Mouse (Mus musculus): Measurements from ENCODE around the gene Rsph6a. TPM values are rescaled to one million over a fixed set of nuclear protein-coding genes. Genes with fewer than 3 reads are reported as not detected.

Gene Rsph6a
- polyA plus RNA-seq, 1 experiment from 2014 or later: not detected

- TF ChIP-seq CTCF (IDR thresholded peaks at IDR 0.05; ENCODE audit: low read depth): no peak
- H3K4me1 ChIP-seq (ENCODE audit: insufficient read depth): no peaks in the 10 kb centered on the region
- H3K9ac ChIP-seq: no peak overlapping the region
- peaks cover 50% of the 10 kb centered on the region for H3K36me3 ChIP-seq (ENCODE audit: insufficient read depth)
- no peak overlapping the region for H3K27ac ChIP-seq (ENCODE audit: low read depth)
- ATAC-seq (ENCODE audit: insufficient read depth) (peak; percentile 4; the same call in 1 of the 2 replicates), DNase-seq (no peak)
- no peak overlapping the region for H3K4me2 ChIP-seq
- 72% methylated on average over 9 of the region's 9 CpGs for WGBS
- H3K27me3 ChIP-seq (ENCODE audit: insufficient read depth, low read length): no peaks in the 10 kb centered on the region
- H3K4me3 ChIP-seq (ENCODE audit: low read depth, low read length): no peak overlapping the region
- H3K9me3 ChIP-seq (ENCODE audit: low read depth, low read length): no peaks in the 10 kb centered on the region
Measured at GRCm38 (mm10) chr7:19054777-19055076, 237 bp downstream of the Rsph6a start.

GRCm38 (mm10) chr7:19055108-19055507, 618 bp downstream of the Rsph6a start:
- H3K9ac ChIP-seq: no peak overlapping the region
- 89% methylated on average over 8 of the region's 8 CpGs for WGBS
- H3K4me2 ChIP-seq: no peak overlapping the region
- no peak for ATAC-seq (ENCODE audit: insufficient read depth)
- no peak for TF ChIP-seq CTCF (IDR thresholded peaks at IDR 0.05; ENCODE audit: low read depth)
- no peaks in the 10 kb centered on the region for H3K27me3 ChIP-seq (ENCODE audit: insufficient read depth, low read length)
- DNase-seq: no peak
- H3K36me3 ChIP-seq (ENCODE audit: insufficient read depth): peaks cover 46% of the 10 kb centered on the region
- H3K27ac ChIP-seq (ENCODE audit: low read depth): no peak overlapping the region
- no peaks in the 10 kb centered on the region for H3K4me1 ChIP-seq (ENCODE audit: insufficient read depth)
- H3K9me3 ChIP-seq (ENCODE audit: low read depth, low read length): no peaks in the 10 kb centered on the region
- H3K4me3 ChIP-seq (ENCODE audit: low read depth, low read length): no peak overlapping the region

GRCm38 (mm10) chr7:19057405-19057804, 2.9 kb downstream of the Rsph6a start:
- no peak overlapping the region for H3K9ac ChIP-seq
- no peak overlapping the region for H3K4me2 ChIP-seq
- H3K9me3 ChIP-seq (ENCODE audit: low read depth, low read length): no peaks in the 10 kb centered on the region
- H3K4me1 ChIP-seq (ENCODE audit: insufficient read depth): no peaks in the 10 kb centered on the region
- no peak for TF ChIP-seq CTCF (IDR thresholded peaks at IDR 0.05; ENCODE audit: low read depth)
- no peak overlapping the region for H3K27ac ChIP-seq (ENCODE audit: low read depth)
- 71% methylated on average over 10 of the region's 10 CpGs for WGBS
- H3K36me3 ChIP-seq (ENCODE audit: insufficient read depth): peaks cover 25% of the 10 kb centered on the region; the same call in 1 of the 2 replicates
- H3K27me3 ChIP-seq (ENCODE audit: insufficient read depth, low read length): no peaks in the 10 kb centered on the region
- ATAC-seq (ENCODE audit: insufficient read depth): no peak
- no peak overlapping the region for H3K4me3 ChIP-seq (ENCODE audit: low read depth, low read length)
- DNase-seq: no peak

- ATAC-seq (ENCODE audit: insufficient read depth) (no peak), DNase-seq (no peak)
- peaks cover 33% of the 10 kb centered on the region for H3K27me3 ChIP-seq (ENCODE audit: insufficient read depth, low read length)
- H3K9me3 ChIP-seq (ENCODE audit: low read depth, low read length): no peaks in the 10 kb centered on the region
- H3K4me1 ChIP-seq (ENCODE audit: insufficient read depth): no peaks in the 10 kb centered on the region
- 40% methylated on average over 13 of the region's 13 CpGs for WGBS
- no peak overlapping the region for H3K9ac ChIP-seq
- H3K36me3 ChIP-seq (ENCODE audit: insufficient read depth): no peaks in the 10 kb centered on the region
- no peak overlapping the region for H3K4me3 ChIP-seq (ENCODE audit: low read depth, low read length)
- H3K4me2 ChIP-seq: 0 out of 2 replicates have a peak overlapping the region, but pooled peaks have one; percentile 12
- no peak for TF ChIP-seq CTCF (IDR thresholded peaks at IDR 0.05; ENCODE audit: low read depth)
- no peak overlapping the region for H3K27ac ChIP-seq (ENCODE audit: low read depth)
Measured at GRCm38 (mm10) chr7:19065896-19066295, 11.4 kb downstream of the Rsph6a start.

DNA sequence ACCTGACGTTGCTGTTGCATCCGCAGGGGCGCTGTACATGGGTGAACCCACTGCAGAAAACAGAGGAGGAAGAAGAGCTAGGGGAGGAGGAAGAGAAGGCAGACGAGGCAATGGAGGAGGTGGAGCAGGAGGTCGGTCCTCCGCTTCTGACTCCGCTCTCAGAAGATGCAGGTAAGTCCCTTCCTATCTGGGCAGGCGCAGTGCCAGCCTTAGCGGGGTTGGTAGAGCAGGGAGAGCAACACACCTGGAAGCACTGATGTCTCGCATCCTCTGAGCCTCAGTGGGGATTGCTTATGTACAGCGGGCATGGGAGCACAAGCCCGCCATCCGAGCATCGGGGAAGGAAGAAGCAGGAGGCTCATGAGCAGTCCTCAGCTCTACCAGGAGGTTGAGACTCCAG, 12.6 kb downstream of the Rsph6a start:
- ATAC-seq (ENCODE audit: insufficient read depth): no peak
- 41% methylated on average over 14 of the region's 14 CpGs for WGBS
- Histone ChIP-seq H3K4me3 (ENCODE audit: low read depth, low read length) (no peak overlapping the region), H3K36me3 (ENCODE audit: insufficient read depth) (no peaks in the 10 kb centered on the region), H3K9ac (no peak overlapping the region), H3K27me3 (ENCODE audit: insufficient read depth, low read length) (peaks cover 33% of the 10 kb centered on the region), H3K4me2 (no peak overlapping the region), H3K9me3 (ENCODE audit: low read depth, low read length) (no peaks in the 10 kb centered on the region), H3K4me1 (ENCODE audit: insufficient read depth) (no peaks in the 10 kb centered on the region), H3K27ac (ENCODE audit: low read depth) (no peak overlapping the region)
- no peak for TF ChIP-seq CTCF (IDR thresholded peaks at IDR 0.05; ENCODE audit: low read depth)
- no peak for DNase-seq

DNA sequence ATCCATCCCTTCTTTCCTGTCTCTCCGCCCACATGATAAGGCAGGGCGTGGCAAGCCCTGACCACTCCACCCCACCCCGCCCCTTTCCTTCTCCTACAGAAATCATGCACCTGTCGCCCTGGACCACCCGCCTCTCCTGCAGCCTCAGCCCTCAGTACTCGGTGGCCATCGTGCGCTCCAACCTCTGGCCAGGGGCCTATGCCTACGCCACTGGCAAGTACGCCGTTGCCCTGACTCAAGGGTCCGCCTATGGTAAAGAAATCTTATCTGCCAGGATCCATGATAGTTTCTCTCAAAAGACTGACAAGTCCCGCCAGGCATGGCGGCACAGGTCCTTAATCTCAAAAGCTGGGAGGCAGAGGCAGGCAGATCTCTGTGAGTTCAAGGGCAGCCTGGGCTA, 13.4 kb downstream of the Rsph6a start:
- Histone ChIP-seq H3K27ac (ENCODE audit: low read depth) (no peak overlapping the region), H3K4me1 (ENCODE audit: insufficient read depth) (no peaks in the 10 kb centered on the region), H3K27me3 (ENCODE audit: insufficient read depth, low read length) (peaks cover 33% of the 10 kb centered on the region), H3K4me2 (no peak overlapping the region), H3K4me3 (ENCODE audit: low read depth, low read length) (no peak overlapping the region), H3K36me3 (ENCODE audit: insufficient read depth) (no peaks in the 10 kb centered on the region), H3K9ac (no peak overlapping the region), H3K9me3 (ENCODE audit: low read depth, low read length) (no peaks in the 10 kb centered on the region)
- 55% methylated on average over 13 of the region's 14 CpGs for WGBS
- no peak for TF ChIP-seq CTCF (IDR thresholded peaks at IDR 0.05; ENCODE audit: low read depth)
- no peak for DNase-seq
- no peak for ATAC-seq (ENCODE audit: insufficient read depth)

DNA sequence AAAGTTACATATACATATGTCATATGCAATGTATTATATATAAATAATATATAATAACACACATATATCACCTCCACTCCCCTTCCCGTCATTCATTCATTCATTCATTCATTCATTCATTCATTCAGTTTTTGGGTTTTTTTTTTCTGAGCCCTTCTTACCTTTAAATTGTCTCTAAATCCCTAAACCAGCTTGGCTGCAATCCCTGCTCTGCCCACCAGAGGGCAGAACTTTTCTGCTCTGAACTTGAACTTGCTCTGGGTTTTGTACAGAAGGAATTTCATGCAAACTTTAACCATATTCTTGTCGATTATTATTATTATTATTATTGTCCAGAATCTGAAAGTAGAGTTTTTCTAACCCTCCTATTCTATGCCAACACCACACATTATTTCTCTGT, 14.2 kb downstream of the Rsph6a start:
- no peaks in the 10 kb centered on the region for H3K4me1 ChIP-seq (ENCODE audit: insufficient read depth)
- no peak for ATAC-seq (ENCODE audit: insufficient read depth)
- H3K9ac ChIP-seq: no peak overlapping the region
- H3K4me3 ChIP-seq (ENCODE audit: low read depth, low read length): no peak overlapping the region
- WGBS: 5% methylated on average over 2 of the region's 2 CpGs
- H3K4me2 ChIP-seq: no peak overlapping the region
- no peaks in the 10 kb centered on the region for H3K36me3 ChIP-seq (ENCODE audit: insufficient read depth)
- no peaks in the 10 kb centered on the region for H3K9me3 ChIP-seq (ENCODE audit: low read depth, low read length)
- peaks cover 33% of the 10 kb centered on the region for H3K27me3 ChIP-seq (ENCODE audit: insufficient read depth, low read length)
- DNase-seq: peak; percentile 94
- no peak overlapping the region for H3K27ac ChIP-seq (ENCODE audit: low read depth)
- TF ChIP-seq CTCF (IDR thresholded peaks at IDR 0.05; ENCODE audit: low read depth): peak; percentile 84

DNA sequence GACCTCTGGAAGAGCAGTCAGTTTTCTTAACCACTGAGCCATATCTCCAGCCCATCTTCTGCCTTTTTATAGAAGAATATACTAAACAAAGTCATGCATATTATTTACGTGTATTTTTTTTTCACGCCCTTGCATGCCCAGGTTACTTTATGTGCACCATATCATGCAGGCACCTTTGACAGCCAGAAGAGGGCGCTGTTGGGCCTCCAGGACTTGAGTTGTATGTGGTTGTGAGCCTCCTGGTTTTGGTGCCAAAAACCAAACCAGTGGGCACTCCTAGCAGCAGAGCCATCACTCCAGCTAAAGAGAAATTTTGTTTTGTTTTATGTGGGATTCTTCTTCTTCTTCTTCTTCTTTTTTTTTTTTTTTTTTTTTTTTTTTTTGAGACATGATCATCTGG, 15.0 kb downstream of the Rsph6a start:
- Histone ChIP-seq H3K27me3 (ENCODE audit: insufficient read depth, low read length) (peaks cover 30% of the 10 kb centered on the region), H3K4me3 (ENCODE audit: low read depth, low read length) (no peak overlapping the region), H3K4me2 (no peak overlapping the region), H3K36me3 (ENCODE audit: insufficient read depth) (no peaks in the 10 kb centered on the region), H3K27ac (ENCODE audit: low read depth) (no peak overlapping the region), H3K9me3 (ENCODE audit: low read depth, low read length) (no peaks in the 10 kb centered on the region), H3K4me1 (ENCODE audit: insufficient read depth) (no peaks in the 10 kb centered on the region), H3K9ac (no peak overlapping the region)
- no peak for ATAC-seq (ENCODE audit: insufficient read depth)
- 51% methylated on average over 3 of the region's 3 CpGs for WGBS
- peak; percentile 54 for TF ChIP-seq CTCF (IDR thresholded peaks at IDR 0.05; ENCODE audit: low read depth)
- DNase-seq: peak; percentile 40

All from lung, embryonic 14.5 days (tissue).